Mouse (Mus musculus) midbrain, embryonic 16.5 days (tissue): ENCODE measurements at regions not wholly inside any gene's neighbourhood (a gene's known extent, or its start where the extent isn't known, plus 50 kb on each side); places are given as distances from the start of the nearest gene placed in this dataset.

Source experiments
- ATAC-seq: fragments of 200-750 bp; cut with Nextera tagmentation; 2 replicates; pipeline ENCODE4 v1.8.0; 2017; ENCODE audit warnings: moderate TSS enrichment
- H3K27ac ChIP-seq: fragments of 300-500 bp; sonication (generic); 2 replicates; pipeline ENCODE4 v1.5.1; 2014; ENCODE audit warnings: mild to moderate bottlenecking, low read length, mixed read lengths
- H3K27me3 ChIP-seq: fragments of 300-500 bp; sonication (generic); 2 replicates; pipeline ENCODE4 v1.6.1; 2014; ENCODE audit warnings: low read depth, low read length, mixed read lengths; ENCODE audit not compliant: control insufficient read depth, insufficient read depth
- H3K36me3 ChIP-seq: fragments of 300-500 bp; sonication (generic); 2 replicates; pipeline ENCODE4 v1.6.1; 2014; ENCODE audit warnings: mild to moderate bottlenecking, low read length, moderate library complexity, mixed read lengths; ENCODE audit not compliant: control insufficient read depth, insufficient read depth
- H3K4me1 ChIP-seq: fragments of 300-500 bp; sonication (generic); 2 replicates; pipeline ENCODE4 v1.6.1; 2014; ENCODE audit warnings: mild to moderate bottlenecking, low read length, mixed read lengths; ENCODE audit not compliant: control insufficient read depth, insufficient read depth
- H3K4me2 ChIP-seq: fragments of 300-500 bp; sonication (generic); 2 replicates; pipeline ENCODE4 v1.6.1; 2014; ENCODE audit warnings: mild to moderate bottlenecking, low read length, mixed read lengths
- H3K4me3 ChIP-seq: fragments of 300-500 bp; sonication (generic); 2 replicates; pipeline ENCODE4 v1.5.1; 2014; ENCODE audit warnings: low read depth, mild to moderate bottlenecking, low read length, moderate library complexity, mixed read lengths
- H3K9ac ChIP-seq: fragments of 300-500 bp; sonication (generic); 2 replicates; pipeline ENCODE4 v1.6.1; 2014; ENCODE audit warnings: low read depth, low read length, mixed read lengths
- H3K9me3 ChIP-seq: fragments of 300-500 bp; sonication (generic); replicated peaks from 2 replicates; pipeline ENCODE4 v1.6.1; 2014; ENCODE audit warnings: mild to moderate bottlenecking, low read length, mixed read lengths; ENCODE audit not compliant: control insufficient read depth, poor library complexity, severe bottlenecking
- WGBS: fragments of 180-500 bp; shearing (Covaris S2); extraction: QIAGEN DNeasy Blood & Tissue Kit; methylation state at CpG from one replicate; pipeline ENCODE4 v1.1.7; 2014; 5-methylcytosine and 5-hydroxymethylcytosine counted together

DNA sequence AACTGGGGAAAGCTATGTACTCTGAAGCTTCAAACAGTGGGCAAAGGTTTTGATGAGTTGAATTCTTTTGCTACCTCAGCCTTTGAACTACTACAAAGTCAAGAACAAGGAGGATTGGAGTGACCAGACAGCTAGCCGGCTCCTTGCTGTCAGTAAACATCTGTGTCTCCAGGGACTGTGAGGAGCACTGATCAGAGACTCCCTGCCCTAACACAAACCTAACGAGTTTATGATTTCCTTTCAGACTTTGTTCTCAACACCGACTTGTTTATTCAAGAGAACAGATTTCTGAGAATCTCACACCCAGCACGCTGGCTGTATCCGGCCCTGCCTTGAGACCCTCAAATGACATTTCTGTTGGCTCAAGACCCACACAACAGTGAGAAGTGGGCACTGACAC, 154.4 kb downstream of the Irs2 start:
- Histone ChIP-seq H3K9ac (no peak overlapping the region), H3K36me3 (no peaks in the 10 kb centered on the region), H3K4me3 (no peak overlapping the region), H3K27ac (no peak overlapping the region), H3K4me2 (no peak overlapping the region), H3K4me1 (peaks cover 2% of the 10 kb centered on the region; the same call in 1 of the 2 replicates), H3K9me3 (no peaks in the 10 kb centered on the region), H3K27me3 (no peaks in the 10 kb centered on the region)
- WGBS, result 83% methylated on average over 5 of the region's 5 CpGs
- no peak for ATAC-seq

GRCm38 (mm10) chr8:10849916-10850315, 158.3 kb downstream of the Irs2 start:
- WGBS, result 95% methylated on average over 7 of the region's 7 CpGs

DNA sequence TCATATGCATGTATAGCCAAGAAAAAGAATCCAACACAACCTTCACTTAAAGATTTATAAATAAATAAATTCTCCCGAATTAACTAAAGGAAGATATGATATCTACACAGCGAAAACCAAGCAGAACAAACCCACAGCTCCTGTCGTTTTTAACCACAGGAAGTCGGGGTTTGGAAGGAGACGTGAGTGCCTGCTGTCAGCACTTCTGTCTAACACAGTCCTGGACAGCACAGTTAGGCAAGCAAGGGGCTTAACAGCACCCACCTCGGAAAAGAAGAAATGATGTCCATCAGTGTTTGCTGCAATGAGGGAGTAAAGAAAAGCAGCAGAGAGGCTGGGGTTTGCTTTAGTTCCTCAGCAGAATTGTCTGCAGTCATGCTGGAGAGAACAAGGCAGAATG, 162.7 kb downstream of the Irs2 start:
- no peak overlapping the region for H3K9ac ChIP-seq
- H3K27me3 ChIP-seq, result no peaks in the 10 kb centered on the region
- H3K36me3 ChIP-seq, result no peaks in the 10 kb centered on the region
- no peak overlapping the region for H3K4me2 ChIP-seq
- 73% methylated on average over 6 of the region's 6 CpGs for WGBS
- H3K27ac ChIP-seq, result no peak overlapping the region
- no peaks in the 10 kb centered on the region for H3K9me3 ChIP-seq
- no peak overlapping the region for H3K4me3 ChIP-seq
- H3K4me1 ChIP-seq, result no peaks in the 10 kb centered on the region; the same call in 1 of the 2 replicates
- no peak for ATAC-seq

More at GRCm38 (mm10) chr8:10849916-10850315, 158.3 kb downstream of the Irs2 start:
- H3K4me1 ChIP-seq, result no peaks in the 10 kb centered on the region
- no peaks in the 10 kb centered on the region for H3K9me3 ChIP-seq
- H3K27ac ChIP-seq, result no peak overlapping the region
- no peak for ATAC-seq
- no peaks in the 10 kb centered on the region for H3K36me3 ChIP-seq
- H3K4me2 ChIP-seq, result no peak overlapping the region
- H3K27me3 ChIP-seq, result no peaks in the 10 kb centered on the region
- H3K9ac ChIP-seq, result no peak overlapping the region
- no peak overlapping the region for H3K4me3 ChIP-seq

DNA sequence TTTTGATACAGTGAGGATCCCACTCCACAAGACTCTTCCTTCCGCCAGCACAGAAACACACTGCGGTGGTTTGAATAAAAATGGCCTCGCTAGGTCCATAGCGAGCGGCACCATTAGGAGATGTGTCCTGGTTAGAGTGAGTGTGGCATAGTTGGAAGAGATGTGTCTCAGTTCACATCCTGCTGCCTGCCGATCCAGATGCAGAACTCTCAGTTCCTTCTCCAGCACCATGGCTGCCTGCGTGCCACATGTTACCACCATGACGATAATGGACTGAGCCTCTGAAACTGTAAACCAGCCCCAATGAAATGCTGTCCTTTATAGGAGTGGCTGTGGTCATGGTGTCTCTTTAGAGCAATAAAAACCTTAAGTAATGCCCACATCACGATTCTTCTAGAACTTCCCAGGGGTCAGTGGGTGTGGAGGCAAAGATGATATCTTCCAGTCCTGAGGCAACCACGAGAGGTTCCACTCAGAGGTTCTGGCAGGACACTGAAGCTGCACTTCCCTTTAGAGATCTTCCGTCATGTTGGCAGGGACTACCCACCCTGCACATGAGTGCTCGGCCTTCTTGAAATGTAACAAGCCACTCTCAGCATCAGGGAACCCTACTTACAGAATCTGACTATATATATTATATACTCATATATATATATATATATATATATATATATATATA, 167.3 kb downstream of the Irs2 start:
- no peaks in the 10 kb centered on the region for H3K27me3 ChIP-seq
- 94% methylated on average over 12 of the region's 12 CpGs for WGBS
- ATAC-seq, result no peak

DNA sequence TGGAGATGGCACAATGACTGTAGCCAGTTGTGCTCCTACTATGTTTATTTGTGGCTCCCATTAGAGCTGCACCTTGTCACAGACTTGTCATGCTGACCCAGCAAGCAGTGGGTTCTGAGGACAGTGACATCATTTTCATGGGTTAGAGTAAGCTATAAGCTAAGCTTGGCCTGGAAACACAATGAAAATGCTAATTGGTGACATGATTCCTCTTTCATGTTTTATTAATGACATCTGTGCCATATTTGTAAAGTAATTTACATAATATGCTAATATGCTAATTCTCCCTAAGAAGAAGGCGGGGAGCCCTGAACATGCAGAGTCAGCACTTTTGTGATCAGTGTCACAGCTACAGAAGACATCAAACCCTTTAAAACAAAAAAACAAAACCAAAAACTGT, 168.2 kb downstream of the Irs2 start:
- Histone ChIP-seq H3K4me3 (no peak overlapping the region), H3K36me3 (no peaks in the 10 kb centered on the region), H3K9me3 (no peaks in the 10 kb centered on the region), H3K27me3 (no peaks in the 10 kb centered on the region), H3K4me1 (no peaks in the 10 kb centered on the region; the same call in 1 of the 2 replicates), H3K27ac (no peak overlapping the region), H3K9ac (no peak overlapping the region), H3K4me2 (no peak overlapping the region)
- 0 out of 2 replicates have a peak, but pooled peaks have one; percentile 48 for ATAC-seq
- 50% methylated on average over 1 of the region's 1 CpGs for WGBS

More for the DNA sequence above, 167.3 kb downstream of the Irs2 start:
- H3K27ac ChIP-seq, result no peak overlapping the region
- no peak overlapping the region for H3K4me3 ChIP-seq
- no peaks in the 10 kb centered on the region; the same call in 1 of the 2 replicates for H3K4me1 ChIP-seq
- H3K4me2 ChIP-seq, result no peak overlapping the region
- no peaks in the 10 kb centered on the region for H3K9me3 ChIP-seq
- no peaks in the 10 kb centered on the region for H3K36me3 ChIP-seq
- no peak overlapping the region for H3K9ac ChIP-seq

GRCm38 (mm10) chr8:10835054-10835453, 173.2 kb downstream of the Irs2 start:
- Histone ChIP-seq H3K27me3 (no peaks in the 10 kb centered on the region), H3K27ac (no peak overlapping the region), H3K9ac (no peak overlapping the region), H3K9me3 (no peaks in the 10 kb centered on the region), H3K4me2 (no peak overlapping the region), H3K36me3 (no peaks in the 10 kb centered on the region), H3K4me3 (no peak overlapping the region), H3K4me1 (no peaks in the 10 kb centered on the region)
- 91% methylated on average over 6 of the region's 6 CpGs for WGBS
- ATAC-seq, result no peak

DNA sequence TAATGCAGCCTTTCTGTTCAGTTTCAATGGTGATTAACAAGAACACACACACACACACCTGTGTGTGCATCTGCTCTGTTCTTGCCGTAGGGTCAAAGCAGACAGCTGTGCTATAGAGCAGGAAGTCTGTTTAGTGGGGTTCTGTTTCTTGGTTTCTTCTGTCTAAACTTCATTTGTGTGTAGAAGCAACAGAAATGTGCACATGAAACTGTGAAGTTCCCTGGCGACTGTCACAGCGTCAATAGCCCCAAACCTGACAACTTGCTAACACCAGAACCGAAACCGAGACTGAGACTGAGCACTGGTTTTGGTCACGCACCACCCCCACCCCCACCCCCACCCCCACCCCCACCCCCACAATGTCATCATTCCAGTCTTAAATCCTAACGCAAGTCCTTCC, 176.4 kb downstream of the Irs2 start:
- Histone ChIP-seq H3K9ac (no peak overlapping the region), H3K4me3 (no peak overlapping the region), H3K4me1 (no peaks in the 10 kb centered on the region), H3K9me3 (no peaks in the 10 kb centered on the region), H3K27me3 (no peaks in the 10 kb centered on the region), H3K4me2 (no peak overlapping the region), H3K36me3 (no peaks in the 10 kb centered on the region), H3K27ac (no peak overlapping the region)
- no peak for ATAC-seq
- WGBS, result 84% methylated on average over 7 of the region's 7 CpGs

- Histone ChIP-seq H3K9me3 (no peaks in the 10 kb centered on the region), H3K4me2 (no peak overlapping the region), H3K4me1 (no peaks in the 10 kb centered on the region), H3K36me3 (no peaks in the 10 kb centered on the region), H3K9ac (no peak overlapping the region), H3K4me3 (no peak overlapping the region), H3K27me3 (no peaks in the 10 kb centered on the region), H3K27ac (no peak overlapping the region)
- ATAC-seq, result no peak
- WGBS, result 84% methylated on average over 6 of the region's 6 CpGs
Measured at GRCm38 (mm10) chr8:10831277-10831676, 177.0 kb downstream of the Irs2 start.

- H3K9me3 ChIP-seq, result no peaks in the 10 kb centered on the region
- no peaks in the 10 kb centered on the region for H3K27me3 ChIP-seq
- H3K36me3 ChIP-seq, result no peaks in the 10 kb centered on the region
- no peak overlapping the region for H3K9ac ChIP-seq
- no peaks in the 10 kb centered on the region for H3K4me1 ChIP-seq
- H3K4me2 ChIP-seq, result no peak overlapping the region
- no peak overlapping the region for H3K4me3 ChIP-seq
- H3K27ac ChIP-seq, result no peak overlapping the region
- 95% methylated on average over 10 of the region's 10 CpGs for WGBS
- no peak for ATAC-seq
Measured at GRCm38 (mm10) chr8:10830835-10831234, 177.4 kb downstream of the Irs2 start.
